Mouse (Mus musculus): ENCODE results near the gene Dgki.

Dgki gene

GRCm38 (mm10) chr6:37292068-37292467 lies 7.9 kb downstream of the Dgki start:
- DNase-seq = no peak

DNA sequence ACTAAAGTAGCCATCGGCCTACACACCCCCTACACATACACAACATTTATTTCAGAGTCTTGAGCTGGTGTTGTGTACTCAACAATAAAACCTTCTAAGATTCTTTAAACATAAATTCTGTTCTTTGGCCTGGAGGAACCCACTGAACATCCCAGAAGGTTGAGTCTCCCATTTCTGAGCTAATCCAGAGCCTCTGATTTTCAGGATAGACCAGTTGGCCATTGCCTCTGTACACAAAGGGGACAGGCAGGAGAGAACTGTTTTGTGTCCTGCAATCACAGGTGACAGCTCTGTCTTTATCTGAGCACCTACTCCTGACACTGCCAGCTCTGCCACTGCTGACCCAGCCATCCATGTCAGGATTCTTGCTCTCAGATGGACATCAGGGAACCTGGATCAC lies 8.8 kb downstream of the Dgki start:
- no peak for DNase-seq

DNA sequence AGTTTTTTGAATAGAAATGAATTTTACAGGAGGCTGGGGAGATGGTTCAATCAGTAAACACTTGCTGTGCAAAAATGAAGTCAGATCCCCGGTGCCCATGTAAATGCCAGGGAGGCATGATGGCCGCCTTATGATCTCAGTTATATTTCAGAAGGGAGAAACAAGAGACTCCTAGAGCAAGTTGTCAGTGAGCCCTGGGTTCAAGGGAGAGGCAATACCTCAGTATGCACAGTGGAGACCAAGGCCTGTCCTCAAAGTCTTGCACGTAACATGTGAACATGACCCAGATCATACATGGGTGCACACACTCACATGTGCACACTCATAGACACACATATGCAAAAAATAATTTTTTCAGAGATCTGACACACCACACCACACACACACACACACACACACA lies 9.3 kb downstream of the Dgki start:
- no peak for DNase-seq

- no peak for DNase-seq
These were observed 13.8 kb downstream of the Dgki start for GRCm38 (mm10) chr6:37286134-37286533.

- no peak for DNase-seq
These were observed 15.1 kb downstream of the Dgki start for GRCm38 (mm10) chr6:37284879-37285278.

DNA sequence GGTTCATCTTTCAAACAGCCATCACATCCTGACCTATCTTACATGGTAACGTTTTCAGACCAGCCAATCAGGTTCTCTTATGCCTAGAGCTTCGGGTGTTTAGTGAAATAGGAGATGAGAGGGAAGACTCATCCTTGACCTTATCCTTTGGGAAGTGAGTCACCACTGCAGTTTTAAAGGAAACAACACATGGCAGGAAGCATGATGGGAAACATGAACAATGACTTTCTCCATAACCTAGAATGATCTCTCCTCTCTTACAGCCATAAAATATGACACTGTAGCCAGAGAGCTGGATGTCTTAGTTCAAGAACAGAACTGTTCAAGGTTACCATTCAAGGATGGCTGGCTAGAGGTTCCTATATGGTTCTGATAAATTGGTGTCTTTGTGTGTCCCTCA lies 16.6 kb downstream of the Dgki start:
- DNase-seq = no peak

DNA sequence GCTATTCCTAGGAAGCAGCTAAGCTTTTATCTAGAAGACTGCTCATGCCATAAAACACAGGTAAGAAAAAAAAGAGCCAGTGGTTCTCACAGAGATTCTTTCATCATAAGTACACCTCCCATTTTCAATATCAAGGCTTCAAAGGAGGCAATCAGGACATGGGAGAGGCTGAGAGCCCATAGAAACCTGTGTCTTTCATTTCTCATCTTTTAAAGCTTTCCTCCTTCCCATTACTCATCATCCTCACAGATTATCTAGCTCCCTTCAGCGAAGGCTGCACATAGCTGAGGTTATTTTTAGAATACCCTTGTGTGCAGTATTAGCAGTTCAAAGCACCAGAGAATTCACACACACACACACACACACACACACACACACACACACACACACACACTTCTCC lies 17.3 kb downstream of the Dgki start:
- DNase-seq = no peak

GRCm38 (mm10) chr6:37276834-37277715 lies 22.9 kb downstream of the Dgki start:
- no peak for DNase-seq

- DNase-seq = no peak
These were observed 23.8 kb downstream of the Dgki start for GRCm38 (mm10) chr6:37276181-37276580.

GRCm38 (mm10) chr6:37270905-37271591 lies 28.9 kb downstream of the Dgki start:
- DNase-seq = no peak

DNA sequence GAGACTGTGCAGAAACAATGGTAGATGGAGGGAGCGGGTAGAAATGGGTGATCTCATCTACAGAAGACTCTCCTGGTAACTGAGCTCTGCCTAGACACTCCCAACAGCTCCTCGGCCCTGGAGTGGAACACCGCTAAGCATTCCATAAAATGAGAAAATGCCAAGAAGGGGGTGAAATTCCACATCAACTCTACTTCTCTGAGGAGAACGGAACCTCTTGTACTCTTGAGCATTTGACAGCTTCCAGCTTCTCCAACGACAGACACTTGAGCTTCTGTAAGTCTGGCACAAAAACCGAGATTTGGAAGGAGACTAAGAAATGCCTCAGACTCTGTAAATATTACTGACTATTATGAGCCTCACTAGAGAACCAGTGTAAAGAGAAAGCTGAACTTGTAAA lies 31.4 kb downstream of the Dgki start:
- no peak for DNase-seq

- no peak for DNase-seq
These were observed 32.0 kb downstream of the Dgki start for GRCm38 (mm10) chr6:37267952-37268351.

DNA sequence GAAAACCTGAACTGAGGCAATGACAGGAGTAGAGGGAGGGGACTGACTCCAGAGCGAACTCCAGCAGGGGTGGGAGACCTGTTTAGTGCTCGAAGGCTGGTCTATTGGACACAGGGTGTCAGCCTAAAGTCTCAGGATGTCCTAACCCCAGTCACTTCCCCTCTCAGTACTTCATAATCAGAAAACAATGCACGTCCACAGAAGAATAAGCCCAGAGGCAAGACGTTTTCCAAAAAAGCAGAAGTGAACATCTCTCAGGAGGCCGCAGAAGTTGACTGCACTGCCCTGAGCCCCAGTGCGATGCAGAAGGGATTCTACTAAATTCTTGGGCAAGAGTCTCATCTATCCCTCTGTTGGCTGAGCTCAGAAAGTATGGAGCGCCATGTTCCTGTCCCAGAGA lies 37.5 kb downstream of the Dgki start:
- no peak for DNase-seq

DNA sequence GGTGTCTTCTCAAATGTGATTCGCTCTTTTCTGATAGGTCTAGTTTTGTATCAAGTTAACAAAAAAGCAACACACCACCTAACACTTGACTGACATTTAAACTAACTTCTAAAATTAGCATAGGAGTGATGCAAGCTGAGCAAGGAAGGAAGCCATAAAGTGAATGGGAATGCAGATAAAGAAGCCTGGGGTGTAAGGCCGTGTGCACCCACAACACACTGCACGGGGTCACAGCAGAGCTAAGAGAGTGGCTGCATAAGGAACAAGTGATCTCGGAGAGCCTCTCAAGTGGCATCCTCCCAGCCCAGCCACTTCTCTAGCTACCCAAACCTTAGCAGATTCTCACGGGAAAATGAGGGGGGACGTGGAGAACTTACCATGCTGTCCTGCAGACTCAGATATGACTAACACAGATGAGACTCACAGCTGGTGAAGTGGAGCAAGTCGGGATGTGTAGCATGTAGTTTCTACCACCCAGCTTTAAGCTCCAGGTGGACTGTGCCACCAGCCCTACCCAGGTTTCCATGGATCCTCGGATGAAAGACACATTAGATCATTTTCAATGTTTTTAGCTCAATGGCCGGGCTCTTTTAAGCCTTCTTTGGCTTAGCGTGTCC lies 38.6 kb downstream of the Dgki start:
- DNase-seq = no peak

DNA sequence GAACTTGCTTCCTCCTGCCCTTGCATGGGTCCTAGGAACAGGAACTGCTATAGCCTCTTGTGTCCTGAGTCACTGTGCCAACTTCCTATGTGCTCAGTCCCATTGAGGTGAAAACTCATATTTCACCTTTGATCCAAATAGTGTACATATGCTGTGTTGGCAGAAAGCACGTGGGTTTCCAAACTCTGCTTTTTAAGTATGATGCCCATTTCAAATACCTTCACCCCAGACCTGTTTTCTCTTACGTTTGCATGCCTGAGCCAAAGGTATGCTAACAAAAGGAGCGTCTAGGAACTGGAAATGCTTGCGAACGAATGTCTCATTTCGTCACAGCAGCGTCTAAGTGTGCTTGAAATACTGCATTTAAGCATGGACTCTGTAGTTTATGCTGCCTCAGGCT lies 41.3 kb downstream of the Dgki start:
- DNase-seq = no peak

GRCm38 (mm10) chr6:37254144-37254543 lies 45.8 kb downstream of the Dgki start:
- DNase-seq = no peak

GRCm38 (mm10) chr6:37252536-37252935 lies 47.4 kb downstream of the Dgki start:
- no peak for DNase-seq

- DNase-seq = no peak
These were observed 49.3 kb downstream of the Dgki start for GRCm38 (mm10) chr6:37250671-37251070.

DNA sequence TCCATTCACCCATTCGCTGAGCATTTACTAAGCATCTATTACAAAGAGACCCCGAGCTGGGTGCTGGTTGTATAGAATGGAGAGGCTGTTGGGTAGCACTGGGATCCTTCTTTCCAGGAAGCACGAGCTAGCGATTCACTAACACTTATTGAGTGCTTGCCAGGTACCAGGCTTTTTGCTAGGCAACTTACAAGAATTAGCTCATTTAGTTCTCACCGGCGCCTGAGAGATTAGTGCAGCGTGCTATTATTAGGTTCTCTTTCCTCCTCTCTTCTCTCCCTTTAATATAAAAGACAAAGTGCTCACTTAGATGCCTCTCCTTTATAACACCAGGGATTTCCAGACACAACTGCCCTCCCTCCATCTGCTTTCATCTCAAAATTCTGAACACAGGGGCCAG lies 54.2 kb downstream of the Dgki start:
- no peak for DNase-seq

GRCm38 (mm10) chr6:37244074-37244473 lies 55.9 kb downstream of the Dgki start:
- no peak for DNase-seq

DNA sequence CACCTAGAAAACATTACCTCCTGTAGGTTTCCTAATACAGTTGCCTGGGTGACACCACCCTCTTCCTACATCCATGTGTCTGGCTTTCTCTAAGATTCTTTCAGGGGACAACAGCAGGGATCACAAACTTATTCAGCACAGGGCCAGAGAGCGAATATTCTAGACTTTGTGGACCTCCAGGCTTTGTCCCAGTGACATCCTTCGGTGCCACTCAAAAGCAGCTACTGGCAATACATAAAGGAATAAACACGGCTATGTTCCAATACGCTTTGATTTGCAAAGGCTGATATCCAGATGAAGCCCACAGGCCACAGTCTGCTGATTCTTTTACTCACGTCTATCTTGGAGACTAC lies 57.2 kb downstream of the Dgki start:
- DNase-seq = no peak

DNA sequence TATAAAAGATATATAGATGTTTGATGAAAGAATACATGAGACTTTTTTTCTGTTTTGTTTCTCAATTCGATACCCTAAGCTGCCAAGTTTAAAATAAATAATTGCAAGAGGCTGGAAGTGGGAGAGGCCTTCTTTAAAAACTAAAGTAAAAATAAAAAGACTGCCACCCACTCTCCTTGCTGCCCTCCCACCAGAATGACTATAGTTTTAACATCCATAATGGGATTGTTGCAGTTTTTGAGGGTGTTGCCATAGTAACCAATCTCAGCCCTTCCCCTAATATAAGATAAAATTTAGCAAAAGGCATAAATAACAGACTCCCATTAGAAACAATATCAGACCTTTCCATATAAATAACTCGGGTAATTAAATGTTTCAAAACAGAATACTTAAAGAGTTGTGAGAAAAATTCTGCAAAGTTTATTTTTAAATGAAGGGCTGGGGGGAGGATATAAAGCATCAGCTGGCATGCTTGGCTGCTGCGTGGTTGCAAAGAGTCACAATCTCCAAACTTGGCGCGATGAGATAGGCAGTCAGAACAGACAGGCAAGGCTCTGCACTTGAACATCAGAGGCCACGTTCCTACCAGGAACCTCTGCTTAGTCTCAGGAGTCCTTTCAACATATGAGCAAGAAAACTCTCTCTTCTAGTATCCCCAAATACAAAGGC lies 57.8 kb downstream of the Dgki start:
- peak; percentile 48 for DNase-seq

DNA sequence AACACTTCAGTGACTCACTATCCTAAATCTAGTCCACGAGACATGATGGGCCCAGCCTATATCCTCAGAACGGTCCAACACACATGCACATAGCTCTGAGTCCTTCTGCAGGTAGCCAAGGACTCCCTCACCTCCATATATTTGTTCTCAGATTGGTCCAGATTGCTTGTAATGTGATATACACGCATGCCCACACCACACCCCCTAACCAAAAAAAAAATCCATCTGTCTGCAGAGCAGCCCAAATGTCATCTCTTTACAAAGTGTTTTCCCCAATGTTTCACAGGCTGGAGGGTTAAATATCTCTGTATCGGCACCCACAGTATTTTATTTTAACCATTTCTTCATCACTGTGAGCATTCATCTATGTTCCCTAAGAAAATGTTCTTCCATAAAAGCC lies 58.5 kb downstream of the Dgki start:
- no peak for DNase-seq

DNA sequence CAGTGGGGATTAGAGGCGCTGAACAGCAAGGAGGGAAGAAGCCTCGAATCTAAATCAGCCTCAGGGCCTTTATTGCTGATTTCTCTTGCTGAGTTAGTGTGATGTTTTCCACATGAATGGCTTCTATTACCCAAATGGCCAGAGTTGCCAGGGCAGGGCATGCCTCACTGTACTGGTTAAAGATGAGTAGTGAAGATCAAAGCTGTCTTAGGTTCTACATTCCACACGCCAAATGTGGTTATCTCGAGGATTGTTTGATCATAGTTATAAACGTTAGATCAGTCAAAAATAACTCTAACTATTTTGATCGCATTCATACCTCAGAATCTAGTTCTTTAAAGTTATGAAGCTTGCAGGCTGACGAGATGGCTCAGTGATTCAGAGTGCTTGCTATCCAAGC lies 59.8 kb downstream of the Dgki start:
- DNase-seq = no peak
